Mouse (Mus musculus) megakaryocyte, adult 5-6 weeks (primary cell): Measurements from ENCODE around the gene Arhgap4. TPM values are rescaled to one million over a fixed set of nuclear protein-coding genes. Genes with fewer than 3 reads are reported as not detected.

ENCODE experiments used
- ATAC-seq: 2 replicates; pipeline ENCODE4 v1.8.0; 2016; ENCODE audit warnings: mild to moderate bottlenecking, inconsistent platforms; ENCODE audit not compliant: poor library complexity, severe bottlenecking
- total RNA-seq, 2 experiments: library from RNA; stranded (forward) in 1 of 2; stranded (reverse) in 1 of 2; fragments of 153-499, 151-499 nt in 1 of 2; fragments of 221-1000, 200-1000 nt in 1 of 2; gene quantifications; 2 replicates each; pipeline versions ENCODE4 v1.2.3 to v1.2.4; 2015 to 2017

Gene Arhgap4
- total RNA-seq, 2 experiments from 2014 or later = 69.7 to 98.9 TPM

DNA sequence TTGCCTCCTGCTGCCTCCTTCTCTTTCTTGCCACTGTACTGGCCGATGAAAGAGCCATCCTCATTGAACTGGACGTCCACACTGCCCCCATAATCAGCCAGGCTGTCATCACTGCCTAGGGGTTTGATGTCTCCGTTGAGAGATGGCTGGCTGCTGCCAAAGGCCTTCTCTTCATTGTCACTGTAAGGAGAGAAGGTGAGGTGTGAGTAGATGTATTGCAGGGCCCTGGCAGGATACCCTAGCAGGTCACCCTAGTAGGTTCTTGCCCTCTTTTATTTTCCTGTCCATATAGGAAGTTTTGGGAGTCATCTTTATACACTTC, 66.6 kb downstream of the Arhgap4 start:
- ATAC-seq = no peak

DNA sequence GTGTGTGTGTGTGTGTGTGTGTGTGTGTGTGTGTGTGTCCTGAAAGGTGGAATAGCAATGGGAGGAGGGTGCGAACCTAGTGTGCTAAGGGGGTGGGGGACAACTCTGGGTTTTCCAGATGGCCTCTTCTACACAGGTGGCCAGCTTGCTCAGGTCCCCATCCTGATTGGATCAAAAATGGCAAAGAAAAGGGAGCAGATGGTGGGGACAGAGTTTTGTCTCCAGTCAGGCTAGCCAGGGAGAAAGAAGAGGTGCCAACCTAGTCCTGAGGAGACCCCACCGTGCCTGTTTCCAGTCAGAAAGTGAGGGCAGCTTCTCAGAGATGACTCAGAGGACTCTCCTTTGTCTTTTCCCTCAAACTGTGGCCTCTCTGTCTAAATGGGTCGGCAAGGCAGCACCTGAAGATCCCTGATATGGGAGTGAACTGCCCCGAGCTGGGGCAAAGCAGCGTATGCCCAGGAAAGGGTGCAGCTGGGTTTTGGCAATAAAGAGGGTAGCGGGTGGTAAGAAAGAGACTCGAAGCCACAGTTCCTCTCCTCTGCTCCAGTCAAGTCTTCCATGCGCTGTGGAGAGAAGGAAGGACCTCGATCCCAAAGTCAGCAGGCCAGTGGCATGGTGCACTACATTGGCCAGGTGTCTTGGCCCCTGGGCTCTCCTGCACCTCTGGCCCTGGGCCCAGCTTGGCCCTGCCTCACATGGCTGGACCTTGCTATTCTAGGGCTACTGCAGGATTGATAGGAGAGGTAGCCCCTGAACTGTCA, 67.2 kb downstream of the Arhgap4 start:
- ATAC-seq = no peak

Other genes with a start within 250 kb of the Arhgap4 start
- gene Slc6a8, start 248.7 kb downstream of the Arhgap4 start, total RNA-seq (2015) = not detected in 2 replicates
- gene Slc6a8, start 248.7 kb downstream of the Arhgap4 start, total RNA-seq (2017) = 1.1 TPM in 1 of 2 replicates, not detected in the other
- gene Bcap31, start 205.7 kb downstream of the Arhgap4 start, total RNA-seq (2015) = 211 and 214 TPM in 2 replicates
- gene Bcap31, start 205.7 kb downstream of the Arhgap4 start, total RNA-seq (2017) = 157 and 173 TPM in 2 replicates
- 80.0 and 82.4 TPM in 2 replicates for gene Abcd1, start 205.3 kb downstream of the Arhgap4 start, total RNA-seq (2015)
- gene Abcd1, start 205.3 kb downstream of the Arhgap4 start, total RNA-seq (2017) = 32.7 and 35.7 TPM in 2 replicates
- gene Plxnb3, start 164.8 kb downstream of the Arhgap4 start, total RNA-seq (2015) = 0.14 TPM in 1 of 2 replicates, not detected in the other
- gene Plxnb3, start 164.8 kb downstream of the Arhgap4 start, total RNA-seq (2017) = 0.04 and 0.29 TPM in 2 replicates
- not detected in 2 replicates for gene Srpk3, start 147.5 kb downstream of the Arhgap4 start, total RNA-seq (2015)
- gene Srpk3, start 147.5 kb downstream of the Arhgap4 start, total RNA-seq (2017) = 0.45 TPM in 1 of 2 replicates, not detected in the other
- gene Idh3g, start 135.0 kb downstream of the Arhgap4 start, total RNA-seq (2015) = 277 and 286 TPM in 2 replicates
- 154 and 172 TPM in 2 replicates for gene Idh3g, start 135.0 kb downstream of the Arhgap4 start, total RNA-seq (2017)
- gene Ssr4, start 134.8 kb downstream of the Arhgap4 start, total RNA-seq (2015) = 250 and 261 TPM in 2 replicates
- gene Ssr4, start 134.8 kb downstream of the Arhgap4 start, total RNA-seq (2017) = 127 and 142 TPM in 2 replicates
- gene Pdzd4, start 96.9 kb downstream of the Arhgap4 start, total RNA-seq (2015) = 1.5 and 1.7 TPM in 2 replicates
- 5.1 and 5.8 TPM in 2 replicates for gene Pdzd4, start 96.9 kb downstream of the Arhgap4 start, total RNA-seq (2017)
- gene Avpr2, start 29.8 kb downstream of the Arhgap4 start, total RNA-seq (2015) = not detected in 2 replicates
- gene Avpr2, start 29.8 kb downstream of the Arhgap4 start, total RNA-seq (2017) = 0.12 and 0.33 TPM in 2 replicates
- gene L1cam, start 25.8 kb downstream of the Arhgap4 start, total RNA-seq (2015) = 49.8 and 51.5 TPM in 2 replicates
- 21.3 and 34.5 TPM in 2 replicates for gene L1cam, start 25.8 kb downstream of the Arhgap4 start, total RNA-seq (2017)
- 51.7 and 59.9 TPM in 2 replicates for gene Naa10, start 74 bp upstream of the Arhgap4 start, total RNA-seq (2015)
- gene Naa10, start 74 bp upstream of the Arhgap4 start, total RNA-seq (2017) = 79.4 and 93.7 TPM in 2 replicates
- 11.3 and 13.5 TPM in 2 replicates for gene Renbp, start 9.0 kb upstream of the Arhgap4 start, total RNA-seq (2015)
- gene Renbp, start 9.0 kb upstream of the Arhgap4 start, total RNA-seq (2017) = 23.1 and 34.4 TPM in 2 replicates
- 108 and 109 TPM in 2 replicates for gene Hcfc1, start 44.5 kb upstream of the Arhgap4 start, total RNA-seq (2015)
- gene Hcfc1, start 44.5 kb upstream of the Arhgap4 start, total RNA-seq (2017) = 52.5 and 67.7 TPM in 2 replicates
- gene Irak1, start 102.0 kb upstream of the Arhgap4 start, total RNA-seq (2015) = 46.4 and 55.3 TPM in 2 replicates
- 32.3 and 46.0 TPM in 2 replicates for gene Irak1, start 102.0 kb upstream of the Arhgap4 start, total RNA-seq (2017)
- gene Opn1mw, start 205.6 kb upstream of the Arhgap4 start, total RNA-seq (2015) = not detected in 2 replicates
- gene Opn1mw, start 205.6 kb upstream of the Arhgap4 start, total RNA-seq (2017) = not detected in 2 replicates
- gene Mecp2, start 213.5 kb upstream of the Arhgap4 start, total RNA-seq (2015) = 15.2 and 16.4 TPM in 2 replicates
- gene Mecp2, start 213.5 kb upstream of the Arhgap4 start, total RNA-seq (2017) = 16.9 and 17.7 TPM in 2 replicates
- gene Tex28, start 246.0 kb upstream of the Arhgap4 start, total RNA-seq (2015) = not detected in 2 replicates
- not detected in 2 replicates for gene Tex28, start 246.0 kb upstream of the Arhgap4 start, total RNA-seq (2017)